Mouse (Mus musculus): Measurements from ENCODE around the gene Foxa3. TPM values are rescaled to one million over a fixed set of nuclear protein-coding genes. Genes with fewer than 3 reads are reported as not detected.

The Foxa3 gene
- total and polyA plus RNA-seq, 2 experiments from 2014 or later: not detected

DNA sequence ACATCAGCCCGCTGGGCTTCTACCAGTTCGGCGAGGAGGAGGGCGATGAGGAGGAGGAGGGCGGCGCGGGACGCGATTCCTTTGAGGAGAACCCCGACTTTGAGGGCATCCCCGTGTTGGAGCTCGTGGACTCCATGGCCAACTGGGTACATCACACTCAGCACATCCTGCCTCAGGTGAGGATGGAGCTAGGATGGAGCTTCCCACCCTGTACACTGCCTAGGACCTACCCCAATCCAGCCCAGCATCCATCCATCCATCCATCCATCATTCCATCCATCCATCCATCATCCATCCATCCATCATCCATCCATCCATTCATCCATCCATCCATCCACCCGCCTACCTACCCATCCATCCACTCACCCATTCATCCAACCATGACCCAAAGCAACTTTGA is 42.6 kb upstream of the Foxa3 start:
- H3K4me2 ChIP-seq (ENCODE audit: low read depth, low read length): no peak overlapping the region
- H3K27me3 ChIP-seq (ENCODE audit: control insufficient read depth, insufficient read depth, low read length): peaks cover 37% of the 10 kb centered on the region
- no peak overlapping the region for H3K9ac ChIP-seq (replicated peaks; ENCODE audit: low read depth, low read length)
- H3K4me3 ChIP-seq (ENCODE audit: low read depth, low read length): no peak overlapping the region
- H3K4me1 ChIP-seq (ENCODE audit: control insufficient read depth, insufficient read depth): no peaks in the 10 kb centered on the region
- DNase-seq (ENCODE audit: low spot score): no peak
- no peak for ATAC-seq (ENCODE audit: insufficient read depth, low read depth)
- no peak overlapping the region for H3K27ac ChIP-seq (ENCODE audit: low read depth)
- WGBS: 35% methylated on average over 4 of the region's 13 CpGs
- TF ChIP-seq EP300 (IDR thresholded peaks at IDR 0.05; ENCODE audit: low read depth): no peak
- TF ChIP-seq CTCF (IDR thresholded peaks at IDR 0.05; ENCODE audit: low read depth): no peak
- no peaks in the 10 kb centered on the region for H3K9me3 ChIP-seq (replicated peaks; ENCODE audit: control insufficient read depth, low read length)
- H3K36me3 ChIP-seq (replicated peaks; ENCODE audit: control insufficient read depth, insufficient read depth, low read length): no peaks in the 10 kb centered on the region

- no peak overlapping the region for H3K9ac ChIP-seq (replicated peaks; ENCODE audit: low read depth, low read length)
- no peak overlapping the region for H3K4me3 ChIP-seq (ENCODE audit: low read depth, low read length)
- 77% methylated on average over 10 of the region's 10 CpGs for WGBS
- H3K27me3 ChIP-seq (ENCODE audit: control insufficient read depth, insufficient read depth, low read length): no peaks in the 10 kb centered on the region
- no peak for TF ChIP-seq CTCF (IDR thresholded peaks at IDR 0.05; ENCODE audit: low read depth)
- no peak for TF ChIP-seq EP300 (IDR thresholded peaks at IDR 0.05; ENCODE audit: low read depth)
- DNase-seq (ENCODE audit: low spot score) (no peak), ATAC-seq (ENCODE audit: insufficient read depth, low read depth) (no peak)
- no peak overlapping the region for H3K27ac ChIP-seq (ENCODE audit: low read depth)
- no peaks in the 10 kb centered on the region for H3K9me3 ChIP-seq (replicated peaks; ENCODE audit: control insufficient read depth, low read length)
- H3K36me3 ChIP-seq (replicated peaks; ENCODE audit: control insufficient read depth, insufficient read depth, low read length): no peaks in the 10 kb centered on the region
- no peak overlapping the region for H3K4me2 ChIP-seq (ENCODE audit: low read depth, low read length)
- H3K4me1 ChIP-seq (ENCODE audit: control insufficient read depth, insufficient read depth): no peaks in the 10 kb centered on the region
Measured at GRCm38 (mm10) chr7:19057405-19057804, 34.1 kb upstream of the Foxa3 start.

DNA sequence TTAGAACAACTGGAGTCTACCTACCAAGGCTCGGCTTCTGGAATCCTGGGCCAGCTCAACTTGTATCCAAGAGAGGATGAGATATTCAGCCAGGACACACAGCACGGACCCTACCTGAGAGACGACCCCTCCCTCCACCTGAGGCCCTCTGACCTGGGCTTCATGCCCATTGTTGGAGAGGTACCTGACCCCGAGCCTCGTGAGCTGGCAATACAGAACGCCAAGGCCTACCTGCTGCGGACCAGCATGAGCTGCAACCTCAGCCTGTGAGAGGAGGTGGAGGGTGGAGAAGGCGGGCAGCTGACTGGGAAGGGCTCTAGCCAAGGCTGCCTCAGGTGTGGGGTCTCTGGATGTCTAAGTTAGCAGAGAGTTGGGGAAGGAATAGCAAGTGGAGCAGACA is 31.8 kb upstream of the Foxa3 start:
- Histone ChIP-seq H3K4me3 (ENCODE audit: low read depth, low read length) (no peak overlapping the region), H3K36me3 (replicated peaks; ENCODE audit: control insufficient read depth, insufficient read depth, low read length) (peaks cover 19% of the 10 kb centered on the region), H3K9ac (replicated peaks; ENCODE audit: low read depth, low read length) (no peak overlapping the region), H3K4me2 (ENCODE audit: low read depth, low read length) (no peak overlapping the region), H3K27ac (ENCODE audit: low read depth) (no peak overlapping the region), H3K4me1 (ENCODE audit: control insufficient read depth, insufficient read depth) (no peaks in the 10 kb centered on the region), H3K27me3 (ENCODE audit: control insufficient read depth, insufficient read depth, low read length) (no peaks in the 10 kb centered on the region), H3K9me3 (replicated peaks; ENCODE audit: control insufficient read depth, low read length) (no peaks in the 10 kb centered on the region)
- WGBS: 91% methylated on average over 8 of the region's 8 CpGs
- TF ChIP-seq CTCF (IDR thresholded peaks at IDR 0.05; ENCODE audit: low read depth): no peak
- no peak for TF ChIP-seq EP300 (IDR thresholded peaks at IDR 0.05; ENCODE audit: low read depth)
- ATAC-seq (ENCODE audit: insufficient read depth, low read depth) (no peak), DNase-seq (ENCODE audit: low spot score) (no peak)

GRCm38 (mm10) chr7:19054777-19055076 is 31.4 kb upstream of the Foxa3 start:
- WGBS: 74% methylated on average over 9 of the region's 9 CpGs
- Histone ChIP-seq H3K9ac (replicated peaks; ENCODE audit: low read depth, low read length) (no peak overlapping the region), H3K4me2 (ENCODE audit: low read depth, low read length) (no peak overlapping the region), H3K4me3 (ENCODE audit: low read depth, low read length) (no peak overlapping the region), H3K9me3 (replicated peaks; ENCODE audit: control insufficient read depth, low read length) (no peaks in the 10 kb centered on the region), H3K4me1 (ENCODE audit: control insufficient read depth, insufficient read depth) (no peaks in the 10 kb centered on the region), H3K27me3 (ENCODE audit: control insufficient read depth, insufficient read depth, low read length) (no peaks in the 10 kb centered on the region), H3K27ac (ENCODE audit: low read depth) (no peak overlapping the region), H3K36me3 (replicated peaks; ENCODE audit: control insufficient read depth, insufficient read depth, low read length) (peaks cover 23% of the 10 kb centered on the region)
- TF ChIP-seq EP300 (IDR thresholded peaks at IDR 0.05; ENCODE audit: low read depth) (no peak), CTCF (IDR thresholded peaks at IDR 0.05; ENCODE audit: low read depth) (no peak)
- DNase-seq (ENCODE audit: low spot score): no peak
- 0 out of 2 replicates have a peak, but pooled peaks have one; percentile 13 for ATAC-seq (ENCODE audit: insufficient read depth, low read depth)

- TF ChIP-seq CTCF (IDR thresholded peaks at IDR 0.05; ENCODE audit: low read depth) (peak; percentile 57), EP300 (IDR thresholded peaks at IDR 0.05; ENCODE audit: low read depth) (no peak)
- Histone ChIP-seq H3K36me3 (replicated peaks; ENCODE audit: control insufficient read depth, insufficient read depth, low read length) (peaks cover 28% of the 10 kb centered on the region), H3K4me1 (ENCODE audit: control insufficient read depth, insufficient read depth) (no peaks in the 10 kb centered on the region), H3K4me2 (ENCODE audit: low read depth, low read length) (no peak within 1 kb of the TSS), H3K9ac (replicated peaks; ENCODE audit: low read depth, low read length) (no peak within 1 kb of the TSS), H3K4me3 (ENCODE audit: low read depth, low read length) (no peak within 1 kb of the TSS), H3K27ac (ENCODE audit: low read depth) (no peak within 1 kb of the TSS), H3K9me3 (replicated peaks; ENCODE audit: control insufficient read depth, low read length) (no peaks in the 10 kb centered on the region), H3K27me3 (ENCODE audit: control insufficient read depth, insufficient read depth, low read length) (no peaks in the 10 kb centered on the region)
- DNase-seq (ENCODE audit: low spot score) (peak; percentile 32), ATAC-seq (ENCODE audit: insufficient read depth, low read depth) (0 out of 2 replicates have a peak, but pooled peaks have one; percentile 34)
- WGBS: 31% methylated on average over 33 of the region's 33 CpGs
Measured at GRCm38 (mm10) chr7:19054047-19054776, 30.9 kb upstream of the Foxa3 start, which contains the start of gene Rsph6a. Gene Rsph6a, plus strand, starts transcription at chr7:19054690.

GRCm38 (mm10) chr7:19053136-19053532 is 29.8 kb upstream of the Foxa3 start:
- H3K4me3 ChIP-seq (ENCODE audit: low read depth, low read length): no peak overlapping the region
- no peaks in the 10 kb centered on the region for H3K4me1 ChIP-seq (ENCODE audit: control insufficient read depth, insufficient read depth)
- peaks cover 39% of the 10 kb centered on the region for H3K36me3 ChIP-seq (replicated peaks; ENCODE audit: control insufficient read depth, insufficient read depth, low read length)
- H3K4me2 ChIP-seq (ENCODE audit: low read depth, low read length): no peak overlapping the region
- H3K27ac ChIP-seq (ENCODE audit: low read depth): no peak overlapping the region
- ATAC-seq (ENCODE audit: insufficient read depth, low read depth) (no peak), DNase-seq (ENCODE audit: low spot score) (no peak)
- no peak overlapping the region for H3K9ac ChIP-seq (replicated peaks; ENCODE audit: low read depth, low read length)
- H3K9me3 ChIP-seq (replicated peaks; ENCODE audit: control insufficient read depth, low read length): no peaks in the 10 kb centered on the region
- 88% methylated on average over 7 of the region's 7 CpGs for WGBS
- no peaks in the 10 kb centered on the region for H3K27me3 ChIP-seq (ENCODE audit: control insufficient read depth, insufficient read depth, low read length)
- no peak for TF ChIP-seq EP300 (IDR thresholded peaks at IDR 0.05; ENCODE audit: low read depth)
- TF ChIP-seq CTCF (IDR thresholded peaks at IDR 0.05; ENCODE audit: low read depth): no peak

All from heart, postnatal 0 days (tissue).